Mouse (Mus musculus): ENCODE data around the gene Zfp260.

GRCm38 (mm10) chr7:30072146-30073028, 22.2 kb upstream of the Zfp260 start, which contains the start of gene Zfp82:
- TF ChIP-seq POLR2A (IDR thresholded peaks at IDR 0.05; ENCODE audit: borderline replicate concordance, extremely low read depth, low read depth, low read length) = peak; percentile 53; the same call in 1 of the 2 replicates
- no peak for TF ChIP-seq CTCF (IDR thresholded peaks at IDR 0.05; ENCODE audit: insufficient read depth, low read length)

All from lung, adult 2 months (tissue).